Mouse (Mus musculus): ENCODE results near the gene Abhd13. TPM values are rescaled to one million over a fixed set of nuclear protein-coding genes. Genes with fewer than 3 reads are reported as not detected.

Gene Abhd13
- polyA plus RNA-seq, 1 experiment = 0.43 TPM

DNA sequence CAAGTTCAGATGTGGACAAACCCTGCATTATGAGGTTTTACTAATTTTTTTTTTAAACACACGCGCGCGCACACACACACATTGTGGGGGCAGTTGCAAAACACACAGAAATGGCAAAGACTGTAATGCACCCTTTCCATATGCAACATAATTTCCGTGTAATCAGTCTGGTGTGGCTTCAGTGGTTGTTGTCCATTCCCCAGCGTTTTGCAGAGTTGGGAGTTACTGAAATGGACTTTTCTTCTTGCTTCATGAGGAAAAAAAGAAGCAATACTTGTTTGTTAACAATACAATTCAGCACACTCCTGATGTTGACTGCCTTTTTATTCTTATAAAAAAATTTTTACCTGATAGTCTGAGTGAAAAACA, 30.1 kb downstream of the Abhd13 start:
- TF ChIP-seq GATA1 (IDR thresholded peaks at IDR 0.05; ENCODE audit: borderline replicate concordance, low read length) (no peak), FLI1 (IDR thresholded peaks at IDR 0.05; ENCODE audit: low read length) (no peak)
- Histone ChIP-seq H3K4me3 (replicated peaks) (no peak overlapping the region), H3K27me3 (replicated peaks) (peaks cover 33% of the 10 kb centered on the region)

DNA sequence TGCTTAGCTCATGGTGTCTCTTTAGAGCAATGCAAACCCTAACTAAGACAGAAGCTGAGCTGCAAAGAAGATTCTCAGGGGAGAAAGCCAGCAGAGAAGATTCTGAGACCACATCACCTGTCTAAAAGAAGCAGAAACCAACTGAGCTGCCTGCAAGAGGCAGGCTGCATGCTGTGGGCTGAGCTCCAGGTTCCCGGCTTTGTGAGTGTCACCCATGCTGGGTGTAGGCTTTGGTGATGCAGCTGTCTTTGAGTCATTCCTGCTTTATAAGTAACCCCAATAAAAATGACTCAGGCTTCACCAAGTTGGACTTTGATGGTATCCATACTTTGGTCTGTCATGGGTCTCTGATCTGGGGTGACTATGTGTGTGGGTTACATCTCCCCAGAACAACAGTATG, 38.7 kb downstream of the Abhd13 start:
- Histone ChIP-seq H3K4me1 (no peaks in the 10 kb centered on the region), H3K4me3 (replicated peaks) (no peak overlapping the region), H3K36me3 (replicated peaks; ENCODE audit: low read length) (no peaks in the 10 kb centered on the region), H3K27me3 (replicated peaks) (no peaks in the 10 kb centered on the region), H3K9me3 (peaks cover 8% of the 10 kb centered on the region)
- no peak for TF ChIP-seq GATA1 (IDR thresholded peaks at IDR 0.05; ENCODE audit: borderline replicate concordance, low read length)
- no peak for TF ChIP-seq FLI1 (IDR thresholded peaks at IDR 0.05; ENCODE audit: low read length)

More for the DNA sequence above, 30.1 kb downstream of the Abhd13 start:
- Histone ChIP-seq H3K4me1 (peaks cover 16% of the 10 kb centered on the region), H3K9me3 (no peaks in the 10 kb centered on the region), H3K36me3 (replicated peaks; ENCODE audit: low read length) (no peaks in the 10 kb centered on the region)

DNA sequence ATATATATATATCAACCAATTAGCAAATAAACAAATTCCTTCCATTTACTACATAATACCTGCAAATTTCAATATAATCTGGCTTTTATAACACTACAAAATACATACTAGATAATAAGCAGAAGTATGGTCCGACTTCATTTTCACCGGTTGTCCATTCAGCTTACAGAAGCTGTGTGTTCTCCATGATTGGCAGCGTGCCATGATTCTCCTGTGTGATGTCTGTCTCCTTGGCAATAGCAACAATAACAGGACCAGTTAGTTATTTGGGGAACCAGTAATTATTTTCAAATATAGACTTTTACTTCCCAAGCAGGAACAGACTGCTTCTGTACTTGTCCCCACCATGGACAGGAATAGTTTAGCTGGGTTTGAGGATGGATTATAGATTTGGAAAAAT, 39.7 kb downstream of the Abhd13 start:
- Histone ChIP-seq H3K9me3 (peaks cover 8% of the 10 kb centered on the region), H3K36me3 (replicated peaks; ENCODE audit: low read length) (no peaks in the 10 kb centered on the region), H3K4me3 (replicated peaks) (no peak overlapping the region), H3K27me3 (replicated peaks) (no peaks in the 10 kb centered on the region), H3K4me1 (no peaks in the 10 kb centered on the region)
- TF ChIP-seq FLI1 (IDR thresholded peaks at IDR 0.05; ENCODE audit: low read length) (no peak), GATA1 (IDR thresholded peaks at IDR 0.05; ENCODE audit: borderline replicate concordance, low read length) (no peak)

DNA sequence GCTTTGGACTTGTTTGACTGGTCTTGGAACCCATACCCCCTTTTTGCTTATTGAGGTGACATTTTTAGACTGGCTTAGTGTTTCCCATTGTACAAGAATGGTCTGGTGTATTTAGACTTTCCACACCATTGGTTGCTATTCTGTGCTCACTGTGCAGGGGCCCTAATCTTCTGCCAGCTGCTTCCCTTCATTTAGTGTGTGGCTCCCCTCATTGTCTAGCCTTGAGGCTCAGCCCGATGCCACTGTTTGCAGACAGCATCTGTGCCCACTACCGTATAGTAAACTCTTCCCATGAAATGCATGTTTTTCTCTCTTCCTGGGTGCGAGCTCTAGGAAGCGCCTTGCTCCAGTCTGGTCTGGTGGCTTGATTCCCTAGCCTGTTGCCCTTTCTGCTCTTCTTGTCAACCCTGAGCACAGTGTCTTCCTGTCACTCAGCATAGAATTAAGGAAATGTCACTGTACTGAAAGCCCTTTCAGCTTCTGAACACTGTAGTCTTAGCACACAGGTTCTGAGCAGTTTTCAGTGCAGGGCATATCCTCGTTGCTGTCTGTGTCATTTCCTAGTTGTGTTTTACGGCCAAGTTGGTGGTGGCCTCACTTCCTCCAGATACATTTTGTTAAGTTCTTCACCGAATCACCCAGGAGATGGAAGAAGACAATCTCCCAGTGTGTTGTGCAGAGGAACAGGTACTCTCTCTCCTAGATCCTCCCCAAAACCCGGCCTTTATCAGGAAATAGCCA, 53.0 kb downstream of the Abhd13 start:
- H3K27me3 ChIP-seq (replicated peaks) = no peaks in the 10 kb centered on the region
- peaks cover 7% of the 10 kb centered on the region; the same call in 1 of the 2 replicates for H3K4me1 ChIP-seq
- no peaks in the 10 kb centered on the region for H3K36me3 ChIP-seq (replicated peaks; ENCODE audit: low read length)
- H3K4me3 ChIP-seq (replicated peaks) = peak overlapping the region; percentile 35
- TF ChIP-seq GATA1 (IDR thresholded peaks at IDR 0.05; ENCODE audit: borderline replicate concordance, low read length) (no peak), FLI1 (IDR thresholded peaks at IDR 0.05; ENCODE audit: low read length) (no peak)
- no peaks in the 10 kb centered on the region for H3K9me3 ChIP-seq

DNA sequence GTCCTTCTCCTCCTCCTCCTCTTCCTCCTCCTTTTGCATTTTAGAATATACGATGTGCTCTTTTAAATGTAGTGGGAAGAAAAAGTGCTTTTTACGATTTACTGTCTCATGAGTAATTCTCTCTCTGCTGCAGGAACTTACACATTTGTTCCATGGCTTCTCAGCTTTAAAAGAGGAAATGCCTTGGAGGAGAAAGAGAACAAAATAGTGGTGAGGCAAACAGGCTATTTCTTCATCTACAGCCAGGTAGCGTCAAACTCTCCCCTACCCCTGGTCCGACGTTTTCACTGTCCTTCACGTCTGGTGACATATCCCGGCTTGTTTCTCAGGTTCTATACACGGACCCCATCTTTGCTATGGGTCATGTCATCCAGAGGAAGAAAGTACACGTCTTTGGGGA, 53.7 kb downstream of the Abhd13 start:
- TF ChIP-seq FLI1 (IDR thresholded peaks at IDR 0.05; ENCODE audit: low read length) = no peak
- TF ChIP-seq GATA1 (IDR thresholded peaks at IDR 0.05; ENCODE audit: borderline replicate concordance, low read length) = no peak
- H3K36me3 ChIP-seq (replicated peaks; ENCODE audit: low read length) = no peaks in the 10 kb centered on the region
- peaks cover 7% of the 10 kb centered on the region; the same call in 1 of the 2 replicates for H3K4me1 ChIP-seq
- no peaks in the 10 kb centered on the region for H3K9me3 ChIP-seq
- H3K27me3 ChIP-seq (replicated peaks) = no peaks in the 10 kb centered on the region
- no peak overlapping the region for H3K4me3 ChIP-seq (replicated peaks)

DNA sequence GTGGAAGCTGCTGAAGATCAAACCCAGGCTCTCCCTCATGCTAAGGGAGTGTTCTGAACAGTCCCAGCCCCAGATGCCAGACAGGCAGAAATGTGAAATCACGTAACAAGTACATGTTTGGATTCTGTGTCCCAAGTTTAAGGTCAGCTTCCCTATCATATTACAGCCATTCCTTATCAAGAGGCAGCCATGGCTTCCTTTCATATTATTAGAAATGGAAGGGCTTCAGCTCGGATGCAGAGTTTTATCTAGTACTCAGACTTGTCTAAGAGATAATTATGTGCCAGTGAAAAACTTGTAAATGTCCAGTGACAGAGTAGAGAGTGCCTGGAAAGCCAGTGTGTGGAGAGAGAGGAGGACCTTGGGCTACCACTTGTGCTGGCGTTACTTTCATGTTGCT, 63.4 kb downstream of the Abhd13 start:
- H3K36me3 ChIP-seq (replicated peaks; ENCODE audit: low read length) = no peaks in the 10 kb centered on the region
- H3K4me1 ChIP-seq = no peaks in the 10 kb centered on the region
- TF ChIP-seq FLI1 (IDR thresholded peaks at IDR 0.05; ENCODE audit: low read length) (no peak), GATA1 (IDR thresholded peaks at IDR 0.05; ENCODE audit: borderline replicate concordance, low read length) (no peak)
- H3K27me3 ChIP-seq (replicated peaks) = no peaks in the 10 kb centered on the region
- H3K4me3 ChIP-seq (replicated peaks) = no peak overlapping the region
- no peaks in the 10 kb centered on the region for H3K9me3 ChIP-seq

Other genes starting within 250 kb of the Abhd13 start
- 0.10 TPM in 1 of 2 replicates, not detected in the other for gene Fam155a, start 206.5 kb upstream of the Abhd13 start, polyA plus RNA-seq (2012; ENCODE audit: insufficient read depth, low replicate concordance)
- not detected in 2 replicates for gene Gm10217, start 113.5 kb upstream of the Abhd13 start, polyA plus RNA-seq (2012; ENCODE audit: insufficient read depth, low replicate concordance)
- 0.22 TPM in 1 of 2 replicates, not detected in the other for gene Lig4, start within 50 bp of the Abhd13 start, polyA plus RNA-seq (2012; ENCODE audit: insufficient read depth, low replicate concordance)
- 0.35 TPM in 1 of 2 replicates, not detected in the other for gene Tnfsf13b, start 28.8 kb downstream of the Abhd13 start, polyA plus RNA-seq (2012; ENCODE audit: insufficient read depth, low replicate concordance)
- gene Myo16, start 176.2 kb downstream of the Abhd13 start, polyA plus RNA-seq (2012; ENCODE audit: insufficient read depth, low replicate concordance) = not detected in 2 replicates

All from megakaryocyte, embryonic 14.5 days (primary cell).